Mouse (Mus musculus) midbrain, postnatal 0 days (tissue): ENCODE measurements around the gene Tbkbp1. TPM values are rescaled to one million over a fixed set of nuclear protein-coding genes. Genes with fewer than 3 reads are reported as not detected.

ENCODE experiments used
- ATAC-seq: fragments of 200-750 bp; cut with Nextera tagmentation; 2 replicates; pipeline ENCODE4 v1.8.0; 2017; ENCODE audit warnings: moderate number of reproducible peaks, mild to moderate bottlenecking, moderate TSS enrichment, moderate library complexity; ENCODE audit not compliant: low FRiP score
- DNase-seq: peaks from one replicate; pipeline ENCODE4 v3.0.0-alpha.2; 2015; ENCODE audit warnings: low spot score
- H3K27ac ChIP-seq: fragments of 300-500 bp; sonication (generic); 2 replicates; pipeline ENCODE4 v1.5.1; 2014; ENCODE audit warnings: low read depth, mild to moderate bottlenecking, low read length, mixed read lengths
- H3K27me3 ChIP-seq: fragments of 300-500 bp; sonication (generic); 2 replicates; pipeline ENCODE4 v1.6.1; 2014; ENCODE audit warnings: low read length, control low read depth, mixed read lengths; ENCODE audit not compliant: insufficient read depth
- H3K36me3 ChIP-seq: fragments of 300-500 bp; sonication (generic); 2 replicates; pipeline ENCODE4 v1.6.1; 2014; ENCODE audit warnings: low read length, control low read depth, mixed read lengths; ENCODE audit not compliant: insufficient read depth
- H3K4me1 ChIP-seq: fragments of 300-500 bp; sonication (generic); 2 replicates; pipeline ENCODE4 v1.6.1; 2014; ENCODE audit warnings: mild to moderate bottlenecking, control low read depth, antibody characterized with exemption, low read length, mixed read lengths; ENCODE audit not compliant: insufficient read depth
- H3K4me2 ChIP-seq: fragments of 300-500 bp; sonication (generic); 2 replicates; pipeline ENCODE4 v1.6.1; 2014; ENCODE audit warnings: low read depth, mild to moderate bottlenecking, low read length, mixed read lengths; ENCODE audit not compliant: poor library complexity, severe bottlenecking
- H3K4me3 ChIP-seq: fragments of 300-500 bp; sonication (generic); 2 replicates; pipeline ENCODE4 v1.5.1; 2014; ENCODE audit warnings: low read depth, mild to moderate bottlenecking, low read length, moderate library complexity
- H3K9ac ChIP-seq: fragments of 300-500 bp; sonication (generic); replicated peaks from 2 replicates; pipeline ENCODE4 v1.6.1; 2014; ENCODE audit warnings: mild to moderate bottlenecking, low read length, moderate library complexity, mixed read lengths; ENCODE audit not compliant: poor library complexity, severe bottlenecking
- H3K9me3 ChIP-seq: fragments of 300-500 bp; sonication (generic); 2 replicates; pipeline ENCODE4 v1.6.1; 2016; ENCODE audit warnings: low read length, control low read depth
- CTCF ChIP-seq: IDR thresholded peaks from 2 replicates; pipeline ENCODE4 v1.5.1; 2016; ENCODE audit warnings: antibody characterized with exemption, mild to moderate bottlenecking
- WGBS: fragments of 180-500 bp; shearing (Covaris S2); extraction: QIAGEN DNeasy Blood & Tissue Kit; methylation state at CpG from one replicate; pipeline ENCODE4 v1.1.7; 2014; 5-methylcytosine and 5-hydroxymethylcytosine counted together
- polyA plus RNA-seq: library from polyadenylated mRNA; unstranded; fragments of >200 nt; fragmentation: Nextera tagmentation; extraction: Ambion mirVana; gene quantifications from 2 replicates; pipeline ENCODE4 v1.2.1, GENCODE M21; 2015
- total RNA-seq: library from RNA; depleted of rRNA; stranded (reverse); fragments of >200 nt; gene quantifications from 2 replicates; pipeline ENCODE4 v1.2.3, GENCODE M21; 2014

Tbkbp1 gene
- total and polyA plus RNA-seq, 2 experiments from 2014 or later, result 10.3 to 45.3 TPM

DNA sequence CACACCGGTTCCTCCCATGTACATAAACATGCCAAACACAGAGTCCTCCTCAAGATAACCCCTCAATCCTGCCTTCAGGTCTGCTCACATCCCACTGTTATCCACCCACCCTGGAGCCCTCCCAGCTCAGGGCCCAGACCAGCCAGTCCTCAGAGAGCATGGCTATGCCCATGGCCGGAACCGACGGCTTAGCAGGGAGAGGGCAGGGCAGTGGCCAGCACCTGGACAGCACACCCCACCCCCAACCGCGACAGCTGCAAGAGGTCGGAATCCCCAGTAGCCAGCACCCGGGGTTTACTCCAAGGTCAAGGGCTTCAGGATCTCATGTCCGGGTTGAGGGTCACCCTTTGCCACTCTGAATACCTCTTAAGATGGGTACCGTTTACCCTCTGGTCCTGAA lies 31.1 kb downstream of the Tbkbp1 start:
- TF ChIP-seq CTCF, result no peak
- Histone ChIP-seq H3K9ac (no peak overlapping the region), H3K9me3 (no peaks in the 10 kb centered on the region), H3K4me2 (no peak overlapping the region), H3K36me3 (no peaks in the 10 kb centered on the region), H3K27ac (no peak overlapping the region), H3K4me1 (no peaks in the 10 kb centered on the region), H3K27me3 (peaks cover 19% of the 10 kb centered on the region), H3K4me3 (no peak overlapping the region)
- ATAC-seq (no peak), DNase-seq (no peak)
- WGBS, result 62% methylated on average over 10 of the region's 10 CpGs

DNA sequence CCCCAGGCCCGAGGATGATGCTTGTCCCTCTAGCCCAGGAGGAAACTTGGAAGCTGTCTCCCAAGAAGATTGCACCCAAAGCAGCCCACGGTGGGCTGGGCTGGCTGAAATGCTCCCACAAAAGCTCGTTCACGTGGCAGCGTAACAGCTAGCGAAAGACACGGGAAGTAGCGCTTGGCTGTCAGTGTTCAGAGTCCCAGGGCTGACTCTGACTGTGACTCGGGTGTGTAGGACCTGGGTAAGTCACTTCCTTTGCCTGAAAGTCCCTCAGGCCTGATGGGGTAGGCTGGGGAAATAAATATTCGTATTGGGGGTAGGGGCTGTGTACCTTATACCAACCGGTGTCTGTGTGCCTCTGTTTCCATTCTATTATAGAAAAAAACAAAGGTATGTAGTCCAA lies 35.5 kb downstream of the Tbkbp1 start:
- Histone ChIP-seq H3K9ac (no peak overlapping the region), H3K27me3 (peaks cover 39% of the 10 kb centered on the region), H3K9me3 (no peaks in the 10 kb centered on the region), H3K4me2 (no peak overlapping the region), H3K4me3 (no peak overlapping the region), H3K36me3 (no peaks in the 10 kb centered on the region), H3K27ac (no peak overlapping the region), H3K4me1 (peaks cover 6% of the 10 kb centered on the region; the same call in 1 of the 2 replicates)
- 11% methylated on average over 11 of the region's 11 CpGs for WGBS
- no peak for TF ChIP-seq CTCF
- no peak for ATAC-seq
- no peak for DNase-seq

DNA sequence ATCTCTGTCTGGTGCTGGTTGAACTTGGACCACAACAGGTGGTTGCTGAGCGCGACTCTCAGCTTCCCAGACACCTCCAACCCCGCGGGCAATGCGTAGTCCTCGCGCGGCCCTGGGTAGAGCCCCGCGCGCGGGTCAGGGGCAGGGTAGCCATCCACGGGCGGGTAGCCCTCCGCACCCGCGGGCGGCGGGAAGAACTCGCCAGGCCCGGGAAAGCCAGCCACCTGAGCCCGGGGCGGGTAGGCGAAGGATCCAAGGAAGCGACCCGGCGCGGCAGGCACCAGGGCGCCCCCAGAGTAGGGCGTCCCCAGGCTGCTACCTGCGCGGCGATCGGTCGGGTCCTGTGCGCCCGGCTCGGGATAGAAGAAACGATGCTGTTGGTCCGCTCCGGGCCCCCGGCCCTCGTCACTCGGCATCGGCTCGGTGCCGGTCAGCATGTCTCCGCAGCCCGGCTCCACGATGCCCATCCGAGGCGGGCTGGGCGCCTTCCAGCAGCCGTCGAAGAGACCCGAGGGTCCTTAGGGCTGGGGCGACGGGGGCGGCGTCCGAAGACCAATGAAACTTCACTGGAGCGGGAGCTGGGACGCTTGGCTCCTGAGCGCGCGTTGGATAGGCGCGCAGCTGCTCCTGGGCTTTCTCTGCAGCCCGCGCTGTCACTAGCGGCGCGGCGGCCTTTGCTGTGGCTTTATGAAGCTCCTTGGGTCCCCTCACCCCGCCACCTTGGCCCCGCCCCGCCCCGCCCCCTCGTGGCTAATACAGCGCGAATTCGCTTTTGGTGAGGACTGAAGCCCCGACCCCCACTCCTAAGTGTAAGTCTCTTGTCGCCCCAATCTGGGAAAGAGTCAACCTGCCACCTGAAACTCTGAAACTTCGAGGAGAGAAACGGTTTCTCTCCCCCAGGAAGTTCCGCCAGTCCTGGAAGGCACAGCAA lies 36.4 kb downstream of the Tbkbp1 start, which contains the start of gene Tbx21:
Gene Tbx21 (minus strand): TSS at position 661 of the 931 bp plus-strand sequence.
- Histone ChIP-seq H3K27me3 (peaks cover 39% of the 10 kb centered on the region), H3K4me2 (peak within 1 kb of the TSS; percentile 61), H3K36me3 (no peaks in the 10 kb centered on the region), H3K27ac (no peak within 1 kb of the TSS), H3K9ac (0 out of 2 replicates have a peak within 1 kb of the TSS, but pooled peaks have one; percentile 8), H3K4me1 (peaks cover 6% of the 10 kb centered on the region; the same call in 1 of the 2 replicates), H3K9me3 (no peaks in the 10 kb centered on the region), H3K4me3 (peak within 1 kb of the TSS; percentile 39)
- WGBS, result under 1% methylated on average over 79 of the region's 87 CpGs
- ATAC-seq, result no peak
- no peak for DNase-seq
- TF ChIP-seq CTCF, result no peak

DNA sequence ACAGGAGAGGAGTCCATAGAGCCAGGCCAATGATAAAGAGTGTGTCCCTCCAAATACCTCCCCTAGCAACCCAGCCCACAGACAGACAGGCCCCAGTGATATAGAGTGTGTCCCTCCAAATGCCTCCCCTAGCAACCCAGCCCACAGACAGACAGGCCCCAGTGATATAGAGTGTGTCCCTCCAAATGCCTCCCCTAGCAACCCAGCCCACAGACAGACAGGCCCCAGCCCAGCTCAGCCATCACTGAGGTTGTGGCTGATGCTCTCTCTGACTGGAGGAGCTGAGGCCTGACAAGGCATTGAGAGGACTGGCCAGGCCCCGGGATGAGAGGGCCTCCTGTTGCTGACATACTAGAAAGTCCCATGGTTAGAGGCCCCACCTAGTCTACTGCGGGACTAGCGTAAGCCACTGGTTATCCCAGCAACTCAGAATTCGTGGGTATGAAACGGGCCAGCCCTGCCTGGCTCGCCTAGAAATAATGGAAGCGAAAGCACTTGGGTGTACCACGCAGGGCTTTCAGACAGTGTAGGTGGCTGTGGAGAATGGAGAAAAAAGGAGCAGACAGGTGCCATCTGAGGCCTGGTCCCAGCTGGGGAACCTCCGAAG lies 38.7 kb downstream of the Tbkbp1 start:
- Histone ChIP-seq H3K9me3 (no peaks in the 10 kb centered on the region), H3K4me2 (no peak overlapping the region), H3K4me1 (peaks cover 6% of the 10 kb centered on the region; the same call in 1 of the 2 replicates), H3K4me3 (no peak overlapping the region), H3K36me3 (no peaks in the 10 kb centered on the region), H3K9ac (no peak overlapping the region), H3K27ac (no peak overlapping the region), H3K27me3 (peaks cover 36% of the 10 kb centered on the region)
- no peak for ATAC-seq
- WGBS, result 84% methylated on average over 9 of the region's 9 CpGs
- TF ChIP-seq CTCF, result no peak
- DNase-seq, result no peak

DNA sequence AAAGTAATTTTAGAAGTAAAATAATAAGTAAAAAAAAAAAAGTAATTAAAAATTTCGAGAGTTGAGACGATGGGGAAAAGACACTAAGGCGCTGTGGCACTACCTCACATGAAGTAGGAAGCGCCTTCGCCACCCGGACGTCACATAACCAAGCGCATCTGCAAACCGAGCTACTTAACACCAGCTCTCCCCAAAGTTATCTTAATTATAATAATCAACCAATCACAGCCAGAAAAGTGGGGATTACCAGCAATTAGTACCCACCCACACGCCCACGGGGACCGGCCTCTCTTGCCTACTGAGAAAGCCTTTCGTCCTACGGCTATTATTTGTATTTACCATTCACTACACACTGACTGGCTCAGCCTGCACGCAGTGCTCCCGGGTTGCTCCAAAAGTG lies 42.3 kb downstream of the Tbkbp1 start:
- no peaks in the 10 kb centered on the region for H3K9me3 ChIP-seq

DNA sequence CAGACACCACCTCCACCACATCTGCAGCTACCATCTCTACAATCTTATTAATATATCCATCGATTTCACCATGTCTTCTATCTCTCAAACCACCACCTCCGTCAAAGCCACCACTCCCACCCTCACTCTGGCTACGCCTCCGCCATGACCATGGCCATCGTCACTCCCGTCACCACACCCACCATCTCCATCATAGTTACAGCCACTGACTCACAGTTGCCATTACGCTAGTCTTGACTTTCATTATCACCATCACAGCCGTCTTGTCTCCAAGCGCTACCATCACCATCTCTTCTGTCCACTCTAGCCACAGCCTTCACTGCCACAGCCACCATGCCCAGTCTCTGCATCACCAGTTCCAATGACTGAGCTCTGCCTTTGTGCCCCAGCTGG lies 47.2 kb downstream of the Tbkbp1 start:
- Histone ChIP-seq H3K4me2 (no peak overlapping the region), H3K9ac (no peak overlapping the region), H3K36me3 (no peaks in the 10 kb centered on the region), H3K4me1 (no peaks in the 10 kb centered on the region), H3K9me3 (no peaks in the 10 kb centered on the region), H3K27me3 (no peaks in the 10 kb centered on the region; the same call in 1 of the 2 replicates), H3K27ac (no peak overlapping the region), H3K4me3 (no peak overlapping the region)
- ATAC-seq, result no peak
- WGBS, result 94% methylated on average over 9 of the region's 9 CpGs
- DNase-seq, result no peak
- no peak for TF ChIP-seq CTCF

More for the DNA sequence above, 42.3 kb downstream of the Tbkbp1 start:
- no peak overlapping the region for H3K27ac ChIP-seq
- WGBS, result 76% methylated on average over 16 of the region's 16 CpGs
- DNase-seq (no peak), ATAC-seq (no peak)
- H3K27me3 ChIP-seq, result peaks cover 9% of the 10 kb centered on the region
- H3K4me1 ChIP-seq, result no peaks in the 10 kb centered on the region
- no peak overlapping the region for H3K4me3 ChIP-seq
- no peak overlapping the region for H3K9ac ChIP-seq
- no peak overlapping the region for H3K4me2 ChIP-seq
- no peaks in the 10 kb centered on the region for H3K36me3 ChIP-seq
- TF ChIP-seq CTCF, result no peak
